Mouse (Mus musculus): ENCODE data around the gene Ttn. TPM values are rescaled to one million over a fixed set of nuclear protein-coding genes. Genes with fewer than 3 reads are reported as not detected.

The Ttn gene
- total and polyA plus RNA-seq, 3 experiments, result under 0.01 to 0.03 TPM; not detected in 1

DNA sequence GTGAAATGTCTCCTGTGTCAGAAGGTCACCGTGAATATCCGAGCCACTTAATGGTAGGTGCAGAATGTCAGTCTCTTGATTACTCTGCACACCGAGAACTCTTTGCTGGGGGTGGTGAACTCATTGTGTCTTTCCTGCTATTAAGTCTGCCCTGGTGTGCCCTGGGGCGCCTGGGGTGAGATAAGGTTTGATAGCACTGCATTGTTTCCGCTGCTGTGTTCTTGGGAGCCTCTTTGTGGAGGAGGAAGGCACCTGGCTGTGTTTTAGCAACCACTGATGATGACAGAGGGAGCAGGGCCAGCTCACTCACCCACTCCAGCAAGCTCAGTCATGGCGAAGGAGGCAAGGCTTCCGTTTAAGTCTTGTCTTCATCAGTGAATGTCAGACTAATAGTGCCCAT lies 294.2 kb downstream of the Ttn start:
- H3K9me3 ChIP-seq (replicated peaks; ENCODE audit: insufficient read depth, low read length), result no peaks in the 10 kb centered on the region
- peak overlapping the region; percentile 49 for H3K27ac ChIP-seq (ENCODE audit: control insufficient read depth, low read depth, low read length)
- no peak overlapping the region for H3K9ac ChIP-seq (ENCODE audit: control insufficient read depth, low read depth, low read length, poor library complexity, severe bottlenecking)
- DNase-seq (ENCODE audit: low read depth, low spot score), result peak; percentile 84
- no peaks in the 10 kb centered on the region for H3K27me3 ChIP-seq (ENCODE audit: control insufficient read depth in 1 of 2, insufficient read depth in 2 of 2, low read length in 2 of 2)
- TF ChIP-seq MYB (IDR thresholded peaks at IDR 0.05; ENCODE audit: low read depth, low read length) (no peak), ETS1 (IDR thresholded peaks at IDR 0.05; ENCODE audit: low read depth, low read length) (peak; percentile 95), EP300 (IDR thresholded peaks at IDR 0.05; ENCODE audit: low read depth in 1 of 2, low read length in 2 of 2) (peak; percentile 82 to 91), RAD21 (IDR thresholded peaks at IDR 0.05; ENCODE audit: low read depth, low read length) (no peak), USF2 (IDR thresholded peaks at IDR 0.05; ENCODE audit: borderline replicate concordance in 1 of 2, insufficient read depth in 1 of 2, low read depth in 1 of 2, low read length in 2 of 2) (no peak), MAFK (IDR thresholded peaks at IDR 0.05; ENCODE audit: borderline replicate concordance, low read depth, low read length) (no peak), MAX (IDR thresholded peaks at IDR 0.05; ENCODE audit: low read length) (0 out of 2 replicates have a peak, but pooled peaks have one; percentile 20), SIN3A (IDR thresholded peaks at IDR 0.05; ENCODE audit: low read length) (peak; percentile 54; the same call in 1 of the 2 replicates), ZNF384 (IDR thresholded peaks at IDR 0.05; ENCODE audit: low read depth, low read length) (no peak), MXI1 (IDR thresholded peaks at IDR 0.05; ENCODE audit: low read depth, low read length) (peak; percentile 77), RCOR1 (IDR thresholded peaks at IDR 0.05; ENCODE audit: low read depth, low read length) (peak; percentile 76), GATA1 (IDR thresholded peaks at IDR 0.05; ENCODE audit: low read depth, low read length) (peak; percentile 87), TAL1 (IDR thresholded peaks at IDR 0.05; ENCODE audit: low read length) (peak; percentile 59), ZKSCAN1 (IDR thresholded peaks at IDR 0.05; ENCODE audit: low read depth, low read length) (no peak), BHLHE40 (IDR thresholded peaks at IDR 0.05; ENCODE audit: borderline replicate concordance, low read depth, low read length) (peak; percentile 56; the same call in 1 of the 2 replicates), TCF12 (IDR thresholded peaks at IDR 0.05; ENCODE audit: low read depth, low read length) (peak; percentile 84)
- peaks cover 25 to 47% of the 10 kb centered on the region in 2 experiments for H3K36me3 ChIP-seq (ENCODE audit: control insufficient read depth in 1 of 2, insufficient read depth in 2 of 2, low read length in 2 of 2)
- peaks cover 2% of the 10 kb centered on the region; the same call in 1 of the 2 replicates for H3K79me2 ChIP-seq (ENCODE audit: control insufficient read depth, insufficient read depth, low read length, poor library complexity)
- peaks cover 25 to 32% of the 10 kb centered on the region in 2 experiments for H3K4me1 ChIP-seq (ENCODE audit: control insufficient read depth in 1 of 2, insufficient read depth in 2 of 2, low read length in 2 of 2)
- no peak overlapping the region for H3K4me3 ChIP-seq (ENCODE audit: control insufficient read depth in 1 of 2, insufficient read depth in 1 of 2, low read depth in 2 of 2, low read length in 2 of 2)

DNA sequence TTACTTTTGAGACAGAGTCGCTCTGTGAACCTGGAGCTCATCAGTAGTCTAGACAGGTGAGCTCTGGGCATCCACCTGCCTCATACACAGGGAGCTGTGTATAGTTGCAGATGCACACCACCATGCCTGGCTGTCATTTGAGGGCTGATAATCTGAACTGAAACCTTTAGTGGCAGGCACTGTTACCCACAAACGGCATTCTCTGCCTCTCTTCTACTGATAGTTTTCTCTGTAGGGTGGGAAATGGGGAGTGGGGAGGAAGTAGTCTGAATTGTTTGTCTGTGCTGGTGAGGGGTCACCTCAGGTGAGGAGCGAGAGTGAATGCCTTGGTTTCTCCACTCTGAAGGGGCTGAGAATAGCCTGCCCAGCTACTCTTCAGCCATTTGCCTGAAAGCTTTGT lies 294.7 kb downstream of the Ttn start:
- peak; percentile 33 for DNase-seq (ENCODE audit: low read depth, low spot score)
- H3K27ac ChIP-seq (ENCODE audit: control insufficient read depth, low read depth, low read length), result peak overlapping the region; percentile 49
- no peak overlapping the region for H3K4me3 ChIP-seq (ENCODE audit: control insufficient read depth in 1 of 2, insufficient read depth in 1 of 2, low read depth in 2 of 2, low read length in 2 of 2)
- TF ChIP-seq CHD1 (IDR thresholded peaks at IDR 0.05; ENCODE audit: low read depth, low read length) (0 out of 2 replicates have a peak, but pooled peaks have one; percentile 51), RAD21 (IDR thresholded peaks at IDR 0.05; ENCODE audit: low read depth, low read length) (no peak), TCF12 (IDR thresholded peaks at IDR 0.05; ENCODE audit: low read depth, low read length) (peak; percentile 71), ETS1 (IDR thresholded peaks at IDR 0.05; ENCODE audit: low read depth, low read length) (peak; percentile 35; the same call in 1 of the 2 replicates), EP300 (IDR thresholded peaks at IDR 0.05; ENCODE audit: low read depth in 1 of 2, low read length in 2 of 2) (peak; percentile 3 to 71; a peak in 2 of 4 replicates)
- peaks cover 25 to 32% of the 10 kb centered on the region in 2 experiments for H3K4me1 ChIP-seq (ENCODE audit: control insufficient read depth in 1 of 2, insufficient read depth in 2 of 2, low read length in 2 of 2)
- H3K27me3 ChIP-seq (ENCODE audit: control insufficient read depth in 1 of 2, insufficient read depth in 2 of 2, low read length in 2 of 2), result no peaks in the 10 kb centered on the region
- peaks cover 2% of the 10 kb centered on the region; the same call in 1 of the 2 replicates for H3K79me2 ChIP-seq (ENCODE audit: control insufficient read depth, insufficient read depth, low read length, poor library complexity)
- no peaks in the 10 kb centered on the region for H3K9me3 ChIP-seq (replicated peaks; ENCODE audit: insufficient read depth, low read length)
- 0 out of 2 replicates have a peak overlapping the region, but pooled peaks have one; percentile 14 for H3K9ac ChIP-seq (ENCODE audit: control insufficient read depth, low read depth, low read length, poor library complexity, severe bottlenecking)
- peaks cover 25 to 47% of the 10 kb centered on the region in 2 experiments for H3K36me3 ChIP-seq (ENCODE audit: control insufficient read depth in 1 of 2, insufficient read depth in 2 of 2, low read length in 2 of 2)

Measured in MEL (cell line).